Mouse (Mus musculus) cerebellum, adult 18-20 months (tissue): ENCODE results near the gene Plcb4.

Experiments
- DNase-seq, 2 experiments: peaks; one replicate each; pipeline ENCODE4 v3.0.0; 2021

Plcb4 gene

GRCm38 (mm10) chr2:136048464-136048863 is 389.7 kb downstream of the Plcb4 start:
- peak; percentile 23 to 39 for DNase-seq

GRCm38 (mm10) chr2:136050793-136051615 is 392.2 kb downstream of the Plcb4 start:
- peak; percentile 48 to 57 for DNase-seq

- DNase-seq: peak in 1 of 2 experiments; percentile 26
Observed at GRCm38 (mm10) chr2:136051688-136052289, 393.0 kb downstream of the Plcb4 start, which contains the start of gene Lamp5. TSS of gene Lamp5 (plus strand) at chr2:136052239.

GRCm38 (mm10) chr2:136057861-136058331 is 399.1 kb downstream of the Plcb4 start:
- DNase-seq: no peak

- no peak for DNase-seq
Observed at GRCm38 (mm10) chr2:136058398-136058797, 399.6 kb downstream of the Plcb4 start.

GRCm38 (mm10) chr2:136059029-136059669 is 400.3 kb downstream of the Plcb4 start:
- peak in 1 of 2 experiments; percentile 17 for DNase-seq
